Mouse (Mus musculus) liver, embryonic 14.5 days (tissue): ENCODE data around the gene Egln3.

Source experiments
- CTCF ChIP-seq: IDR thresholded peaks from 2 replicates; pipeline ENCODE4 v1.5.1; 2016; ENCODE audit warnings: antibody characterized with exemption, low read depth, control low read depth
- EP300 ChIP-seq: IDR thresholded peaks from 2 replicates; pipeline ENCODE4 v1.6.1; 2016; ENCODE audit warnings: antibody characterized with exemption, low read depth

- TF ChIP-seq CTCF (no peak), EP300 (peak; percentile 96)
These were observed 41.0 kb downstream of the Egln3 start for GRCm38 (mm10) chr12:54162637-54163131.
